Mouse (Mus musculus) cortical plate, adult 2 months (tissue): ENCODE data around the gene Adgrf5.

Source experiments
- CTCF ChIP-seq: fragments of 200-500 bp; IDR thresholded peaks from 2 replicates; pipeline ENCODE4 v1.5.1; 2011; ENCODE audit warnings: mild to moderate bottlenecking, control low read depth, low read length; ENCODE audit not compliant: insufficient read depth; ENCODE audit errors: extremely low read depth
- POLR2A ChIP-seq: fragments of 200-500 bp; IDR thresholded peaks from 2 replicates; pipeline ENCODE4 v1.6.1; 2011; ENCODE audit warnings: mild to moderate bottlenecking, low read length, control low read depth; ENCODE audit not compliant: insufficient read depth; ENCODE audit errors: extremely low read depth

DNA sequence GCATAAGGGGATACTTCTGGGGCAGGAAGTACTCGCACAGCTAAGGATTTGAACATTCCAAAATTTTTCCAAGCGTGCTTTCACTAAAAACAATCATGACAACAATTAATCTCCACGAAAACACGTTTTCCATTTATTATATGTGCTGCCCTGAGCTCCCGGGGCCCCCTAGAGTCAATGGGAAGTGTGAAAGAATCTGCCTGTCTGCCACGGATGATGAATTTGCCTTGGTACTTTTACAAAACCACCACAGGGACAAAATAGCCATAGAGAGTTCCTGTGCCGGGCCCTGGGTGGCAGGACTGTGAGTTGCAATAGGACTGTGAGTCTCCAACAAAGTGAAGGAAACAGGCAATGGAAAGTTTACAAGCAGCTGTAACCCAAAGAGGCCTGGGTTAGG, 52.9 kb downstream of the Adgrf5 start:
- TF ChIP-seq CTCF, result no peak
- TF ChIP-seq POLR2A, result no peak
